Mouse (Mus musculus): Measurements from ENCODE around the gene Apeh. TPM values are rescaled to one million over a fixed set of nuclear protein-coding genes. Genes with fewer than 3 reads are reported as not detected.

Gene Apeh
- total and polyA plus RNA-seq, 2 experiments from 2014 or later = 32.8 to 43.5 TPM

GRCm38 (mm10) chr9:108085261-108085660 lies 9.1 kb downstream of the Apeh start:
- no peak overlapping the region for H3K27ac ChIP-seq (ENCODE audit: low read depth)
- ATAC-seq (ENCODE audit: insufficient read depth, low read depth) = no peak
- no peaks in the 10 kb centered on the region for H3K4me1 ChIP-seq (ENCODE audit: control insufficient read depth, insufficient read depth)
- WGBS = 89% methylated on average over 4 of the region's 4 CpGs
- no peak overlapping the region for H3K9ac ChIP-seq (replicated peaks; ENCODE audit: low read depth, low read length)
- no peak for DNase-seq (ENCODE audit: low spot score)
- peaks cover 23% of the 10 kb centered on the region for H3K27me3 ChIP-seq (ENCODE audit: control insufficient read depth, insufficient read depth, low read length)
- TF ChIP-seq CTCF (IDR thresholded peaks at IDR 0.05; ENCODE audit: low read depth) (no peak), EP300 (IDR thresholded peaks at IDR 0.05; ENCODE audit: low read depth) (no peak)
- H3K4me3 ChIP-seq (ENCODE audit: low read depth, low read length) = no peak overlapping the region
- no peaks in the 10 kb centered on the region for H3K9me3 ChIP-seq (replicated peaks; ENCODE audit: control insufficient read depth, low read length)
- no peak overlapping the region for H3K4me2 ChIP-seq (ENCODE audit: low read depth, low read length)
- peaks cover 64% of the 10 kb centered on the region for H3K36me3 ChIP-seq (replicated peaks; ENCODE audit: control insufficient read depth, insufficient read depth, low read length)

GRCm38 (mm10) chr9:108083561-108083960 lies 10.8 kb downstream of the Apeh start:
- no peak for ATAC-seq (ENCODE audit: insufficient read depth, low read depth)
- no peak overlapping the region for H3K4me2 ChIP-seq (ENCODE audit: low read depth, low read length)
- no peak for TF ChIP-seq EP300 (IDR thresholded peaks at IDR 0.05; ENCODE audit: low read depth)
- no peak for TF ChIP-seq CTCF (IDR thresholded peaks at IDR 0.05; ENCODE audit: low read depth)

GRCm38 (mm10) chr9:108082988-108083431 lies 11.4 kb downstream of the Apeh start, which contains the start of gene Rnf123:
TSS of gene Rnf123 (minus strand) at chr9:108083346.
- H3K4me3 ChIP-seq (ENCODE audit: low read depth, low read length) = no peak within 1 kb of the TSS
- TF ChIP-seq CTCF (IDR thresholded peaks at IDR 0.05; ENCODE audit: low read depth) (no peak), EP300 (IDR thresholded peaks at IDR 0.05; ENCODE audit: low read depth) (no peak)
- DNase-seq (ENCODE audit: low spot score) (no peak), ATAC-seq (ENCODE audit: insufficient read depth, low read depth) (no peak)
- H3K27ac ChIP-seq (ENCODE audit: low read depth) = no peak within 1 kb of the TSS
- H3K9me3 ChIP-seq (replicated peaks; ENCODE audit: control insufficient read depth, low read length) = no peaks in the 10 kb centered on the region
- H3K9ac ChIP-seq (replicated peaks; ENCODE audit: low read depth, low read length) = no peak within 1 kb of the TSS
- H3K4me1 ChIP-seq (ENCODE audit: control insufficient read depth, insufficient read depth) = peaks cover 3% of the 10 kb centered on the region
- H3K36me3 ChIP-seq (replicated peaks; ENCODE audit: control insufficient read depth, insufficient read depth, low read length) = peaks cover 42% of the 10 kb centered on the region
- peak within 1 kb of the TSS; percentile 15; the same call in 1 of the 2 replicates for H3K4me2 ChIP-seq (ENCODE audit: low read depth, low read length)
- 25% methylated on average over 12 of the region's 12 CpGs for WGBS
- peaks cover 23% of the 10 kb centered on the region for H3K27me3 ChIP-seq (ENCODE audit: control insufficient read depth, insufficient read depth, low read length)

More at GRCm38 (mm10) chr9:108083561-108083960, 10.8 kb downstream of the Apeh start:
- 43% methylated on average over 6 of the region's 6 CpGs for WGBS
- Histone ChIP-seq H3K9ac (replicated peaks; ENCODE audit: low read depth, low read length) (no peak overlapping the region), H3K4me3 (ENCODE audit: low read depth, low read length) (no peak overlapping the region), H3K27ac (ENCODE audit: low read depth) (no peak overlapping the region), H3K9me3 (replicated peaks; ENCODE audit: control insufficient read depth, low read length) (no peaks in the 10 kb centered on the region), H3K36me3 (replicated peaks; ENCODE audit: control insufficient read depth, insufficient read depth, low read length) (peaks cover 48% of the 10 kb centered on the region), H3K4me1 (ENCODE audit: control insufficient read depth, insufficient read depth) (peaks cover 3% of the 10 kb centered on the region), H3K27me3 (ENCODE audit: control insufficient read depth, insufficient read depth, low read length) (peaks cover 23% of the 10 kb centered on the region)
- DNase-seq (ENCODE audit: low spot score) = no peak

- no peak overlapping the region for H3K27ac ChIP-seq (ENCODE audit: low read depth)
- no peaks in the 10 kb centered on the region for H3K9me3 ChIP-seq (replicated peaks; ENCODE audit: control insufficient read depth, low read length)
- no peak for DNase-seq (ENCODE audit: low spot score)
- H3K27me3 ChIP-seq (ENCODE audit: control insufficient read depth, insufficient read depth, low read length) = peaks cover 23% of the 10 kb centered on the region
- WGBS = 6% methylated on average over 19 of the region's 19 CpGs
- H3K36me3 ChIP-seq (replicated peaks; ENCODE audit: control insufficient read depth, insufficient read depth, low read length) = peaks cover 38% of the 10 kb centered on the region
- H3K4me2 ChIP-seq (ENCODE audit: low read depth, low read length) = peak overlapping the region; percentile 15; the same call in 1 of the 2 replicates
- H3K4me1 ChIP-seq (ENCODE audit: control insufficient read depth, insufficient read depth) = peaks cover 3% of the 10 kb centered on the region
- TF ChIP-seq EP300 (IDR thresholded peaks at IDR 0.05; ENCODE audit: low read depth) (no peak), CTCF (IDR thresholded peaks at IDR 0.05; ENCODE audit: low read depth) (no peak)
- no peak overlapping the region for H3K4me3 ChIP-seq (ENCODE audit: low read depth, low read length)
- ATAC-seq (ENCODE audit: insufficient read depth, low read depth) = no peak
- no peak overlapping the region for H3K9ac ChIP-seq (replicated peaks; ENCODE audit: low read depth, low read length)
These were observed 11.9 kb downstream of the Apeh start for GRCm38 (mm10) chr9:108082549-108082948.

- WGBS = 76% methylated on average over 5 of the region's 5 CpGs
- ATAC-seq (ENCODE audit: insufficient read depth, low read depth) = no peak
These were observed 14.2 kb downstream of the Apeh start, which contains the start of gene Mst1 for GRCm38 (mm10) chr9:108080168-108080567. TSS of gene Mst1 (plus strand) at chr9:108080436.

More at GRCm38 (mm10) chr9:108080168-108080567, 14.2 kb downstream of the Apeh start, which contains the start of gene Mst1:
- Histone ChIP-seq H3K36me3 (replicated peaks; ENCODE audit: control insufficient read depth, insufficient read depth, low read length) (peaks cover 14% of the 10 kb centered on the region), H3K4me2 (ENCODE audit: low read depth, low read length) (peak within 1 kb of the TSS; percentile 70), H3K27ac (ENCODE audit: low read depth) (no peak within 1 kb of the TSS), H3K9me3 (replicated peaks; ENCODE audit: control insufficient read depth, low read length) (no peaks in the 10 kb centered on the region), H3K4me3 (ENCODE audit: low read depth, low read length) (peak within 1 kb of the TSS; percentile 80), H3K27me3 (ENCODE audit: control insufficient read depth, insufficient read depth, low read length) (peaks cover 23% of the 10 kb centered on the region), H3K9ac (replicated peaks; ENCODE audit: low read depth, low read length) (peak within 1 kb of the TSS; percentile 77; the same call in 1 of the 2 replicates), H3K4me1 (ENCODE audit: control insufficient read depth, insufficient read depth) (peaks cover 3% of the 10 kb centered on the region)
- DNase-seq (ENCODE audit: low spot score) = no peak
- TF ChIP-seq EP300 (IDR thresholded peaks at IDR 0.05; ENCODE audit: low read depth) (no peak), CTCF (IDR thresholded peaks at IDR 0.05; ENCODE audit: low read depth) (no peak)

All from heart, postnatal 0 days (tissue).